ENCODE assay signal across 1 mouse cellular context in genomic region chr1:86527599-86528486, GRCm38 (mm10).
TF ChIP-seq lines count a peak whose summit lies in the region.

No protein-coding gene starts in this region.

TF ChIP-seq in MEL, 35 proteins besides CTCF, POLR2A, EP300 and RAD21 (continued from another document):
- TF ChIP-seq POLR2AphosphoS2 (IDR thresholded peaks at IDR 0.05; ENCODE audit: low read length) = peak; percentile 19; the same call in 1 of the 2 replicates
- no peak; the same call in 1 of the 2 replicates for TF ChIP-seq NELFE (IDR thresholded peaks at IDR 0.05; ENCODE audit: low read depth, low read length)
- 0 out of 2 replicates have a peak, but pooled peaks have one; percentile 24 for TF ChIP-seq BHLHE40 (IDR thresholded peaks at IDR 0.05; ENCODE audit: borderline replicate concordance, low read depth, low read length)
- peak; percentile 65; the same call in 1 of the 2 replicates for TF ChIP-seq POLR2AphosphoS5 (IDR thresholded peaks at IDR 0.05; ENCODE audit: borderline replicate concordance, low read depth, low read length)
- TF ChIP-seq MAZ (IDR thresholded peaks at IDR 0.05; ENCODE audit: low read depth, low read length) = peak; percentile 36; the same call in 1 of the 2 replicates
- TF ChIP-seq ELF1 (IDR thresholded peaks at IDR 0.05; ENCODE audit: low read depth, low read length) = 0 out of 2 replicates have a peak, but pooled peaks have one; percentile 10
- TF ChIP-seq E2F4 (IDR thresholded peaks at IDR 0.05; ENCODE audit: borderline replicate concordance, low read depth, low read length) = 0 out of 2 replicates have a peak, but pooled peaks have one; percentile 32
- 0 out of 2 replicates have a peak, but pooled peaks have one; percentile 22 for TF ChIP-seq CHD2 (IDR thresholded peaks at IDR 0.05; ENCODE audit: low read length)
- TF ChIP-seq TAL1 (IDR thresholded peaks at IDR 0.05; ENCODE audit: low read length) = no peak
- TF ChIP-seq SIN3A (IDR thresholded peaks at IDR 0.05; ENCODE audit: low read length) = peak; percentile 81
- peak; percentile 28; the same call in 1 of the 2 replicates for TF ChIP-seq TBP (IDR thresholded peaks at IDR 0.05; ENCODE audit: low read depth, low read length)
- no peak for TF ChIP-seq RCOR1 (IDR thresholded peaks at IDR 0.05; ENCODE audit: low read depth, low read length)
- TF ChIP-seq CHD1 (IDR thresholded peaks at IDR 0.05; ENCODE audit: low read depth, low read length) = peak; percentile 81; the same call in 1 of the 2 replicates
- TF ChIP-seq MAX (IDR thresholded peaks at IDR 0.05; ENCODE audit: low read length) = peak; percentile 98
- TF ChIP-seq USF2 (IDR thresholded peaks at IDR 0.05; ENCODE audit: borderline replicate concordance in 1 of 2, insufficient read depth in 1 of 2, low read depth in 1 of 2, low read length in 2 of 2) = no peak
